ENCODE assay signal across 29 mouse cellular contexts in the genomic region with DNA sequence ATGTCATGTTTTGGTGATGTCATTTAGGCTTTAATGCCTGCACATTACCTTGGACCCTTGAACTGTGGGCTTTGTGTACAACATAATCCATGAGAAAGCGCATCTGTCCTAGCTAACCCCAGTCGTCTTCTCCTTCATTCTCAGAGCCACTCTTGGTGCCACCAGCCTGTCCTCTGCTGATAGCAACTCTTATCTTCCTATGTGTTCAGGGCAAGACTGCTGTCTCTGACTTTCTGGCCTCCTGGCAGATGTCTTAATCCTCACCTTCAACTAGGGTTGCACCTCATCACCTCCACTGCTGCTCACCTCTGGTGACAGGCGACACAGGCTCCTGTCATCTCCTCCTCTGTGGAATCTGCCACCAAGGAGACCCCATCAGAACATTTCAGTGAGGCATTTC. TPM values are rescaled to one million over a fixed set of nuclear protein-coding genes. Genes with fewer than 3 reads are reported as not detected.
DNase-seq lines count a peak whose midpoint lies in the region; ATAC-seq and TF ChIP-seq lines count a peak whose summit lies in the region.
"Had no signal": no experiment of that assay in that cellular context is flagged by ENCODE, and none has a peak within 500 bp of the region (broad histone marks: within the 10 kb centered on the region; RNA-seq: fewer than 3 reads in every experiment).

No protein-coding gene starts in this region.

- peak; percentile 72 for TF ChIP-seq EP300 in liver, embryonic 14.5 days (IDR thresholded peaks at IDR 0.05; ENCODE audit: low read depth)

- 79% methylated on average over 3 of the region's 3 CpGs for WGBS in intestine, postnatal 0 days
- WGBS in liver, embryonic 14.5 days (ENCODE audit: insufficient replicate concordance) = 31% methylated on average over 3 of the region's 3 CpGs
- 90% methylated on average over 3 of the region's 3 CpGs for WGBS in forebrain, embryonic 11.5 days

- H3K4me3 ChIP-seq in intestine, postnatal 0 days (ENCODE audit: low read depth, low read length) = no peak overlapping the region
- H3K4me3 ChIP-seq in liver, embryonic 14.5 days (ENCODE audit: insufficient read depth in 1 of 2, low read depth in 2 of 2, low read length in 2 of 2) = peak overlapping the region in 1 of 2 experiments; percentile 10; a peak in 1 of 4 replicates
- no peak overlapping the region for H3K4me3 ChIP-seq in forebrain, embryonic 11.5 days (ENCODE audit: low read depth, low read length)
- H3K4me3 ChIP-seq: embryonic facial prominence, embryonic 13.5 days; heart, embryonic 10.5 days; heart, embryonic 15.5 days; layer of hippocampus, adult 2 months; left cerebral cortex, adult 2 months; limb, embryonic 13.5 days; midbrain, embryonic 12.5 days; neural tube, embryonic 13.5 days; stomach, embryonic 15.5 days had no signal

- no peaks in the 10 kb centered on the region for H3K27me3 ChIP-seq in intestine, postnatal 0 days (replicated peaks; ENCODE audit: control insufficient read depth, insufficient read depth, low read length)
- no peaks in the 10 kb centered on the region for H3K27me3 ChIP-seq in liver, embryonic 14.5 days (ENCODE audit: control insufficient read depth, insufficient read depth, low read length)
- H3K27me3 ChIP-seq in forebrain, embryonic 11.5 days (ENCODE audit: control insufficient read depth, insufficient read depth, low read length) = no peaks in the 10 kb centered on the region
- H3K27me3 ChIP-seq: embryonic facial prominence, embryonic 13.5 days; heart, embryonic 15.5 days; limb, embryonic 13.5 days; midbrain, embryonic 12.5 days; neural tube, embryonic 13.5 days; stomach, embryonic 15.5 days had no signal

- TF ChIP-seq CTCF in intestine, postnatal 0 days (IDR thresholded peaks at IDR 0.05; ENCODE audit: low read depth) = no peak
- TF ChIP-seq CTCF in liver, embryonic 14.5 days (IDR thresholded peaks at IDR 0.05; ENCODE audit: low read depth) = no peak

- H3K27ac ChIP-seq in intestine, postnatal 0 days (ENCODE audit: low read depth, low read length) = no peak overlapping the region; the same call in 1 of the 2 replicates
- peak overlapping the region; percentile 44 for H3K27ac ChIP-seq in liver, embryonic 14.5 days
- no peak overlapping the region for H3K27ac ChIP-seq in forebrain, embryonic 11.5 days (ENCODE audit: low read depth, low read length)
- H3K27ac ChIP-seq: embryonic facial prominence, embryonic 13.5 days; heart, embryonic 10.5 days; heart, embryonic 15.5 days; hindbrain, embryonic 14.5 days; layer of hippocampus, adult 2 months; left cerebral cortex, adult 2 months; limb, embryonic 13.5 days; midbrain, embryonic 12.5 days; neural tube, embryonic 13.5 days; stomach, embryonic 15.5 days had no signal

- no peak overlapping the region for H3K9ac ChIP-seq in intestine, postnatal 0 days (ENCODE audit: low read depth, low read length)
- peak overlapping the region; percentile 34; the same call in 1 of the 2 replicates for H3K9ac ChIP-seq in liver, embryonic 14.5 days (replicated peaks)
- no peak overlapping the region for H3K9ac ChIP-seq in forebrain, embryonic 11.5 days (ENCODE audit: low read length)
- H3K9ac ChIP-seq: embryonic facial prominence, embryonic 13.5 days; heart, embryonic 15.5 days; hindbrain, embryonic 14.5 days; limb, embryonic 13.5 days; midbrain, embryonic 12.5 days; neural tube, embryonic 13.5 days; stomach, embryonic 15.5 days had no signal

- peak; percentile 62 for ATAC-seq in erythroblast, adult 5-6 weeks (replicated peaks; ENCODE audit: low FRiP score, poor library complexity, severe bottlenecking)
- peak; percentile 25; the same call in 1 of the 2 replicates for ATAC-seq in intestine, postnatal 0 days
- peak; percentile 86 for ATAC-seq in liver, embryonic 14.5 days (ENCODE audit: insufficient read depth)
- ATAC-seq in megakaryocyte-erythroid progenitor cell, adult 5-6 weeks (replicated peaks; ENCODE audit: low FRiP score, low TSS enrichment, poor library complexity, severe bottlenecking) = peak; percentile 91
- no peak for ATAC-seq in forebrain, embryonic 11.5 days (replicated peaks; ENCODE audit: low FRiP score)
- ATAC-seq: forebrain, embryonic 14.5 days had no signal

- H3K9me3 ChIP-seq in intestine, postnatal 0 days (ENCODE audit: control insufficient read depth) = no peaks in the 10 kb centered on the region
- H3K9me3 ChIP-seq in liver, embryonic 14.5 days (ENCODE audit: control insufficient read depth, low read length) = no peaks in the 10 kb centered on the region
- no peaks in the 10 kb centered on the region for H3K9me3 ChIP-seq in forebrain, embryonic 11.5 days (ENCODE audit: control insufficient read depth, low read length)
- H3K9me3 ChIP-seq: embryonic facial prominence, embryonic 13.5 days; G1E; heart, embryonic 10.5 days; heart, embryonic 15.5 days; limb, embryonic 13.5 days; midbrain, embryonic 12.5 days; neural tube, embryonic 13.5 days; stomach, embryonic 15.5 days had no signal

- H3K4me1 ChIP-seq in intestine, postnatal 0 days (replicated peaks; ENCODE audit: control insufficient read depth, insufficient read depth, low read length) = no peaks in the 10 kb centered on the region
- peaks cover 12 to 17% of the 10 kb centered on the region in 2 experiments for H3K4me1 ChIP-seq in liver, embryonic 14.5 days (replicated peaks; ENCODE audit: control insufficient read depth in 2 of 2, insufficient read depth in 2 of 2, low read length in 1 of 2)
- peaks cover under 1% of the 10 kb centered on the region; the same call in 1 of the 2 replicates for H3K4me1 ChIP-seq in forebrain, embryonic 11.5 days (replicated peaks; ENCODE audit: control insufficient read depth, insufficient read depth, low read length)
- H3K4me1 ChIP-seq: stomach, embryonic 15.5 days had no signal

- DNase-seq in liver, embryonic 14.5 days (ENCODE audit: low read depth in 3 of 3, low spot score in 3 of 3) = peak in 2 of 3 experiments; percentile 47 to 60
- DNase-seq in forebrain, embryonic 11.5 days (ENCODE audit: low spot score) = no peak
- no peak for DNase-seq in spleen, postnatal 10 days (ENCODE audit: low spot score in 2 of 2)
- no peak for DNase-seq in heart, adult 18-20 months
- DNase-seq: adrenal gland, adult 8-10 months; cerebellum, adult 8-10 months; cerebellum, postnatal 25 days; embryo, embryonic 11 days; gastrocnemius, postnatal 14 days; heart, postnatal 4 days; kidney, adult 2 months; kidney, postnatal 36 days; lung, adult 2 months; lung, postnatal 14 days had no signal

- peaks cover 77% of the 10 kb centered on the region for H3K36me3 ChIP-seq in intestine, postnatal 0 days (ENCODE audit: control insufficient read depth, insufficient read depth)
- peaks cover 59% of the 10 kb centered on the region for H3K36me3 ChIP-seq in liver, embryonic 14.5 days (replicated peaks; ENCODE audit: control insufficient read depth, insufficient read depth, low read depth)
- peaks cover 3% of the 10 kb centered on the region; the same call in 1 of the 2 replicates for H3K36me3 ChIP-seq in forebrain, embryonic 11.5 days (ENCODE audit: control insufficient read depth, insufficient read depth, low read length)

- no peak overlapping the region for H3K4me2 ChIP-seq in intestine, postnatal 0 days (replicated peaks; ENCODE audit: low read depth)
- peak overlapping the region; percentile 59 for H3K4me2 ChIP-seq in liver, embryonic 14.5 days (ENCODE audit: low read depth)
- no peak overlapping the region for H3K4me2 ChIP-seq in forebrain, embryonic 11.5 days (ENCODE audit: low read depth, low read length, severe bottlenecking)
- H3K4me2 ChIP-seq: embryonic facial prominence, embryonic 13.5 days; heart, embryonic 15.5 days; hindbrain, embryonic 14.5 days; limb, embryonic 13.5 days; midbrain, embryonic 12.5 days; neural tube, embryonic 13.5 days; stomach, embryonic 15.5 days had no signal

RNA-seq across cellular contexts. Expression of gene Unc50, which starts 6.5 kb away (rescaled TPM):
- 29.9 and 44.0 TPM in 2 replicates for total RNA-seq in erythroblast, adult 5-6 weeks (2015; ENCODE audit: low replicate concordance)
- total RNA-seq in erythroblast, adult 5-6 weeks (2017; ENCODE audit: low replicate concordance) = 23.2 and 44.2 TPM in 2 replicates
- 121 and 132 TPM in 2 replicates for polyA plus RNA-seq in intestine, postnatal 0 days (2015; fragmentation: Nextera tagmentation; extraction: Ambion mirVana)
- 37.6 and 42.1 TPM in 2 replicates for polyA plus RNA-seq in liver, embryonic 14.5 days (2012; rRNA removed)
- 82.9 and 86.0 TPM in 2 replicates for polyA plus RNA-seq in liver, embryonic 14.5 days (2014; fragmentation: Nextera tagmentation; extraction: Ambion mirVana)
- total RNA-seq in megakaryocyte-erythroid progenitor cell, adult 5-6 weeks (2014; fragmentation: Nextera tagmentation) = 33.5 and 42.9 TPM in 2 replicates
- total RNA-seq in megakaryocyte-erythroid progenitor cell, adult 5-6 weeks (2017) = 45.7 and 46.1 TPM in 2 replicates
- polyA plus RNA-seq in forebrain, embryonic 11.5 days (2014; fragmentation: Nextera tagmentation; extraction: Ambion mirVana) = 115 and 131 TPM in 2 replicates
- total RNA-seq in heart, adult 18-20 months (2021) = 10 to 100 TPM; 32.9 to 34.0 TPM

RNA-seq across cellular contexts. Expression of gene Coa5, which starts 6.5 kb away (rescaled TPM):
- 19.8 and 25.1 TPM in 2 replicates for total RNA-seq in erythroblast, adult 5-6 weeks (2015; ENCODE audit: low replicate concordance)
- 12.4 and 14.8 TPM in 2 replicates for total RNA-seq in erythroblast, adult 5-6 weeks (2017; ENCODE audit: low replicate concordance)
- 33.4 and 33.9 TPM in 2 replicates for polyA plus RNA-seq in intestine, postnatal 0 days (2015; fragmentation: Nextera tagmentation; extraction: Ambion mirVana)
- polyA plus RNA-seq in liver, embryonic 14.5 days (2012; rRNA removed) = 22.3 and 22.7 TPM in 2 replicates
- 29.5 and 30.2 TPM in 2 replicates for polyA plus RNA-seq in liver, embryonic 14.5 days (2014; fragmentation: Nextera tagmentation; extraction: Ambion mirVana)
- total RNA-seq in megakaryocyte-erythroid progenitor cell, adult 5-6 weeks (2014; fragmentation: Nextera tagmentation) = 96.6 and 104 TPM in 2 replicates
- total RNA-seq in megakaryocyte-erythroid progenitor cell, adult 5-6 weeks (2017) = 82.0 and 90.7 TPM in 2 replicates
- 58.1 and 59.0 TPM in 2 replicates for polyA plus RNA-seq in forebrain, embryonic 11.5 days (2014; fragmentation: Nextera tagmentation; extraction: Ambion mirVana)
- 100 to 1,000 TPM; 114 to 119 TPM for total RNA-seq in heart, adult 18-20 months (2021)

Comparison
In these comparisons a context has a peak if more than half of its experiments do, and no peak if none do; other contexts are left out.
1. DNase-seq: peak in liver, embryonic 14.5 days (2 of 3); none in forebrain, embryonic 11.5 days (single experiment), spleen, postnatal 10 days (0 of 2) and heart, adult 18-20 months (0 of 2).